Mouse (Mus musculus): ENCODE measurements around the gene Cela3a.

DNA sequence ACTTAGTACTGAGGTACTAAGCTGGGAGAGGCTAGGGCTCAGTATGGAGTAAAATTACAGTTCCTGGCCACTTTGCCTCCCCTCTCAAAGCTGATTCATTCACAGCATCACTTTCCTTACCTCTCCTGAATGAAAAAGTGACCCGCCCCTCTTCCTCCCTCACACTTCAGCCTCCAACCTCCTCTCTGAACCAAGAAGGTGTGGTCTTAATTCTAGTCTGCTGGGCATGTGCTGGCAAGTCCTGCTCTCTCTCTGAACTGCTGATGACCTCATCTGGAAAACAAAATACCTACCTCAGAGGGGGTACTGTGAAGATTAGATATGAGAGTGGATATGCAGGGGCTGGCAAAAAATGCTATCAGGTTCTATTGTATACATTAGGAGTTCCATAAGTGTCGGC is 39.5 kb upstream of the Cela3a start:
- TF ChIP-seq POLR2A (IDR thresholded peaks at IDR 0.05; ENCODE audit: low read depth, low read length) (no peak), CTCF (IDR thresholded peaks at IDR 0.05; ENCODE audit: extremely low read depth, insufficient read depth, insufficient read length, insufficient replicate concordance) (no peak)
